Mouse (Mus musculus) heart, postnatal 25 days (tissue): ENCODE results near the gene Txnl4b. TPM values are rescaled to one million over a fixed set of nuclear protein-coding genes. Genes with fewer than 3 reads are reported as not detected.

Source experiments
- DNase-seq: peaks from one replicate; pipeline ENCODE4 v3.0.0; 2022; ENCODE audit warnings: low spot score
- intact Hi-C: fragments of 180-260 bp; cut with DNase I; formaldehyde crosslinking; loops from one replicate; pipeline ENCODE4 v1.15.1; 2025
- total RNA-seq, 2 experiments: library from RNA; stranded (reverse); gene quantifications; 2 replicates each; pipeline ENCODE4 v1.2.3; 2021

The Txnl4b gene
- total RNA-seq, 2 experiments from 2014 or later, result 4.1 to 4.9 TPM

DNA sequence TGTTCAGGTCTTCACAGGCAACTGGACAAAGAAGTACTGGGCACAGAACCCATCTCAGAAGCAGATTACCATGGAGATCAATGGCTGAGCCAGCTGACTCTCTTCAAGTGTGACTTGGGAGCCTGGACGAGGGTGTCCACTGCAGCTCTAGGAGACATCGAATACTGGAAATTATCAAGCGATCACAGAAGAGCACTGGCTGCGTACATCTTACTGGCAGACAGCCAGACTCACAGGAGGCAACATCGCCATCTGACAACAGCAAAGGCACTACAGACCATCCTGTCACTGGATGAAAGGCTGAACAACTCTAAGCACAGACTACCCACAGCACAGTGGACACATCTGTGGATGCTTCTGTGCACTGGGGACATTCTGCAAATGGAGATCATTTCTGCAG is 26.5 kb downstream of the Txnl4b start:
- intact Hi-C loops, result no loop called here
- no peak for DNase-seq

GRCm38 (mm10) chr8:109593117-109593788 is 27.6 kb downstream of the Txnl4b start:
- intact Hi-C loops, result no loop called here
- no peak for DNase-seq

DNA sequence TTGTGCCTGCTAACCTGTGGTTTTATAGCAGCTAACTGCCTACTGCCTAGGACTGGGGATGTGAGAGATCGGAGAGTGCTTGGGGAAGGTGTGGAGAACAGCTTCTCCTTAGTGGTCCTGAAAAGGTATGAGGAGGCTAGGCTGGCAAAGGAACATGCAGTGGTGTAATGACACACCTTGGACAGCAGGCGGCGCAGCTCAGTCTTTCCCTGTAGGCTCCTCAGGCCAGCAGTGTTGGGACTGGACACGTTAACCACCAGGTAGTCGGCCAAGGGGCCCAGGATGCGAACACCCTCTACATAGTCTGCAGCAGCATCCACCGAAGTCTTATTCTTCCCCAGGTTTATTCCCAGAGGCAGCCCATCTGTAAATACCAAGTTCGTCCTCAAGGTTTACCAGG is 30.2 kb downstream of the Txnl4b start:
- no peak for DNase-seq
- intact Hi-C loops, result no loop called here

DNA sequence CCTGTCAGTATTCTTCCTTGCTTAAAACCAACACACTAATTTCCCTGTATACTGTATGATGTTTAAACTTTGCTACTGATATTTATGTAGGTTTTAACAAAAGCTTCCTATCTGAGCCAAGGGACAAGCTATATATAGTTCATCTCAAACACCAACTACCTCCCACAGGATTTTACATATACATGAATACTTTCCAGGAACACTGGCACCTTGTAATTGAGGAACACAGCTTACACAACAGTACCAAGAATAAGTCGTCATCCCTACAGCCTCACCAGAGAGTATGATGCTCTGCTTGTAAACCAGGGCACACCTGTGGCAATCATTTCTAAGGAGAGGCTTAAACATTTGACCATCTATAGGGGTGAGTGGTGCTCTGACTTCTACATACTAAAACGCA is 41.0 kb downstream of the Txnl4b start:
- DNase-seq, result no peak
- intact Hi-C loops, result loop anchor here (5.0 kb wide), 1 partner anchor 171 kb away; the partner anchor contains the start of gene Ap1g1

DNA sequence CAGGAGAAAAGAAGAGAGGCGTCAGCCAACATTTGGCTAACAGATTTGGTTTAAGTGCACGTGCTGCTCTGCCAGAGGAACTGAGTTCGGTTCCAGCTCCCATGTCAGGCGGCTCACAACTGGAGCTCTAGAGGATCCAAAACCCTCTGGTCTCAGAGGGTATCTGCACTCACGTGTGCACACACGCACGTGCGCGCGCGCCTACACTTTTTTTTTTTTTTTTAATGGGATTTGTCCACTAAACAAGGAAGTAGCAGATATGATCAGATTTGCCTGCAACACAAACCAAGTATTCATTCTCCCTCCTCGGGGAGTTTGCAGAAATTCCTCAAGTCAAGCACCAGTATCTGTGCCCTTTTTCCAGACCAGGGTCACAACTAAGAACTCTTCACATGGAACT is 42.0 kb downstream of the Txnl4b start:
- DNase-seq, result no peak
- intact Hi-C loops, result loop anchor here (1.0 to 5.0 kb wide), 2 partner anchors 42 to 170 kb away; partner anchors contain the start of genes Ap1g1, Dhx38 and Txnl4b

DNA sequence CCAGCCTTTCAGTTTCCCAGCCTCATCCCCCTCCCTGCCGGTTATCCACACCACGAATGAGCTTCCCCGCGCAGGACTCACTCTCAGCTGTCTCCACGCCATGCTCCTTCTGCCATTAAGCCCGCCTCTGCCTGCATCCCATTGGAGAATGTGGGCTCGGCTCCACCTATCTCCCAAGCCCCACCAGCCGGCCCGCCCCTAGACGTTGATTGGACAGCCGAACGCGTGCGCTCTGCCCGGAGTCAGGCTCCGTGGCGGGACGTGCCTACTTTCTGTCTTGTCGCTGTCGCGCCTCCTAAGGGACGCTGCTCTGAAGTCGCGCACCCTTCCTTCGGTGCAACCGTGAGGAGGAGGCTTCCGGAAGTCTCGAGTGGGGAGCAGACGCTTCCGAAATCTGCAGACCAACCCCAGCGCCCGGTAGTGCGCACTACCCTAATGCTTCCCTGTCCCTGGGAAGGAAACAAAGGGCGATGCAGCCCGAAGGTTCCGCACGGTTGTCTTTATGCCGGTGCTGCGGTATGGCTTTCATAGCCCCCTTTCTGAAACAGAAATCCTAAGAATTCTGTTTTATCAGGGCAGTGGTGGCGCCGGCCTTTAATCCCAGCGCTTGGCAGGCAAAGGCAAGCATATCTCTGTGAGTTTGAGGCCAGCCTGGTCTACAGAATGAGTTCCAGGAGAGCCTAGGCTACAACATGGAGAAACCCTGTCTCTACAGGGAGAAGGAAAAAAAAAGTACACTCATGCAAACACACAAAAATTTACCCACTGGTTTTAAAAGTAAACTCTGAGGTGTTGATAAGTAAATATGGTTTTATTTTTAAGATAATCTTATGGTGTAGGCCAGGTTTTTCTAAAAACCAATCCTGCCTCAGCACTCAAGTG is 42.8 kb downstream of the Txnl4b start, which contains the start of gene Dhodh:
Gene Dhodh (minus strand): TSS at position 403 of the 882 bp plus-strand sequence.
- intact Hi-C loops, result loop anchor here (1.0 to 5.0 kb wide), 2 partner anchors 43 to 169 kb away; partner anchors contain the start of genes Ap1g1, Dhx38 and Txnl4b

GRCm38 (mm10) chr8:109609153-109609502 is 43.4 kb downstream of the Txnl4b start:
- intact Hi-C loops, result loop anchor here (5.0 kb wide), 1 partner anchor 168 kb away; the partner anchor contains the start of gene Ap1g1
- no peak for DNase-seq

More for the DNA sequence above, 42.8 kb downstream of the Txnl4b start, which contains the start of gene Dhodh:
- DNase-seq, result peak; percentile 93

GRCm38 (mm10) chr8:109614243-109615210 is 48.8 kb downstream of the Txnl4b start, which contains the start of gene Pkd1l3:
Gene Pkd1l3, plus strand, starts transcription at chr8:109614517.
- DNase-seq, result no peak

GRCm38 (mm10) chr8:109615569-109615968 is 49.9 kb downstream of the Txnl4b start:
- DNase-seq, result no peak
- intact Hi-C loops, result no loop called here

More at GRCm38 (mm10) chr8:109614243-109615210, 48.8 kb downstream of the Txnl4b start, which contains the start of gene Pkd1l3:
- intact Hi-C loops, result loop anchor here (5.0 kb wide), 1 partner anchor 78 kb away; the partner anchor contains the start of gene Ist1

Other genes starting within 250 kb of the Txnl4b start
- gene Pmfbp1, start 71.9 kb upstream of the Txnl4b start, total RNA-seq, result not detected
- 10 to 100 TPM; 11.6 to 12.5 TPM for gene Dhx38, start within 50 bp of the Txnl4b start, total RNA-seq
- gene Hp, start 13.3 kb downstream of the Txnl4b start, total RNA-seq, result 1 to 10 TPM; 3.8 to 9.2 TPM
- gene Dhodh, start 42.8 kb downstream of the Txnl4b start, total RNA-seq, result 10 to 100 TPM; 17.7 to 19.6 TPM
- gene Pkd1l3, start 48.6 kb downstream of the Txnl4b start, total RNA-seq, result not detected
- 10 to 100 TPM; 36.7 to 45.7 TPM for gene Ist1, start 127.4 kb downstream of the Txnl4b start, total RNA-seq
- gene Zfp821, start 139.7 kb downstream of the Txnl4b start, total RNA-seq, result 1 to 10 TPM; 6.1 to 7.3 TPM
- gene Atxn1l, start 171.8 kb downstream of the Txnl4b start, total RNA-seq, result 10 to 100 TPM; 20.1 to 20.5 TPM
- 10 to 100 TPM; 38.0 to 41.4 TPM for gene Ap1g1, start 212.7 kb downstream of the Txnl4b start, total RNA-seq